Mouse (Mus musculus) cerebellum, adult 18-20 months (tissue): Measurements from ENCODE around the gene Krtap9-5.

Experiments
- DNase-seq, 2 experiments: peaks; one replicate each; pipeline ENCODE4 v3.0.0; 2021

Gene Krtap9-5

GRCm38 (mm10) chr11:99948175-99948574 is at the start of gene Krtap9-5:
Gene Krtap9-5 (plus strand): TSS chr11:99948475.
- no peak for DNase-seq

GRCm38 (mm10) chr11:99907620-99908019 is 40.7 kb upstream of the Krtap9-5 start, which contains the start of gene Krtap31-1:
Gene Krtap31-1 (plus strand): TSS chr11:99907920.
- DNase-seq: no peak

GRCm38 (mm10) chr11:99914451-99914850 is 33.8 kb upstream of the Krtap9-5 start, which contains the start of gene Gm11565:
Gene Gm11565 (plus strand): TSS chr11:99914751.
- DNase-seq: no peak

- no peak for DNase-seq
These were observed 12.3 kb upstream of the Krtap9-5 start, which contains the start of gene Krtap31-2 for GRCm38 (mm10) chr11:99935991-99936390. Gene Krtap31-2 (plus strand): TSS chr11:99936291.

- no peak for DNase-seq
These were observed 10.5 kb upstream of the Krtap9-5 start for GRCm38 (mm10) chr11:99937751-99938264.

GRCm38 (mm10) chr11:99964213-99964612 is 15.9 kb downstream of the Krtap9-5 start:
- DNase-seq: no peak

GRCm38 (mm10) chr11:99965961-99966360 is 17.7 kb downstream of the Krtap9-5 start:
- no peak for DNase-seq

GRCm38 (mm10) chr11:99978953-99979352 is 30.7 kb downstream of the Krtap9-5 start, which contains the start of gene Krtap29-1:
Gene Krtap29-1 (minus strand): TSS chr11:99979053.
- no peak for DNase-seq

GRCm38 (mm10) chr11:99982731-99983130 is 34.5 kb downstream of the Krtap9-5 start:
- DNase-seq: no peak

- no peak for DNase-seq
These were observed 35.2 kb downstream of the Krtap9-5 start for GRCm38 (mm10) chr11:99983442-99983841.

GRCm38 (mm10) chr11:99985291-99986092 is 37.2 kb downstream of the Krtap9-5 start:
- peak; percentile 83 to 87 for DNase-seq

GRCm38 (mm10) chr11:99986180-99986647 is 37.9 kb downstream of the Krtap9-5 start, which contains the start of gene Krtap16-1:
Gene Krtap16-1 (minus strand): TSS chr11:99986597.
- DNase-seq: no peak

- no peak for DNase-seq
These were observed 40.3 kb downstream of the Krtap9-5 start for GRCm38 (mm10) chr11:99988530-99988929.

- peak in 1 of 2 experiments; percentile 8 for DNase-seq
These were observed 41.7 kb downstream of the Krtap9-5 start for GRCm38 (mm10) chr11:99989881-99990405.

- DNase-seq: no peak
These were observed 42.3 kb downstream of the Krtap9-5 start for GRCm38 (mm10) chr11:99990571-99990970.

GRCm38 (mm10) chr11:99993620-99994383 is 45.5 kb downstream of the Krtap9-5 start, which contains the start of gene Krtap17-1:
Gene Krtap17-1 (minus strand): TSS chr11:99993994.
- no peak for DNase-seq

- DNase-seq: no peak
These were observed 46.0 kb downstream of the Krtap9-5 start for GRCm38 (mm10) chr11:99994384-99994661.

GRCm38 (mm10) chr11:99999091-99999490 is 50.8 kb downstream of the Krtap9-5 start:
- no peak for DNase-seq
